In the genomic region with DNA sequence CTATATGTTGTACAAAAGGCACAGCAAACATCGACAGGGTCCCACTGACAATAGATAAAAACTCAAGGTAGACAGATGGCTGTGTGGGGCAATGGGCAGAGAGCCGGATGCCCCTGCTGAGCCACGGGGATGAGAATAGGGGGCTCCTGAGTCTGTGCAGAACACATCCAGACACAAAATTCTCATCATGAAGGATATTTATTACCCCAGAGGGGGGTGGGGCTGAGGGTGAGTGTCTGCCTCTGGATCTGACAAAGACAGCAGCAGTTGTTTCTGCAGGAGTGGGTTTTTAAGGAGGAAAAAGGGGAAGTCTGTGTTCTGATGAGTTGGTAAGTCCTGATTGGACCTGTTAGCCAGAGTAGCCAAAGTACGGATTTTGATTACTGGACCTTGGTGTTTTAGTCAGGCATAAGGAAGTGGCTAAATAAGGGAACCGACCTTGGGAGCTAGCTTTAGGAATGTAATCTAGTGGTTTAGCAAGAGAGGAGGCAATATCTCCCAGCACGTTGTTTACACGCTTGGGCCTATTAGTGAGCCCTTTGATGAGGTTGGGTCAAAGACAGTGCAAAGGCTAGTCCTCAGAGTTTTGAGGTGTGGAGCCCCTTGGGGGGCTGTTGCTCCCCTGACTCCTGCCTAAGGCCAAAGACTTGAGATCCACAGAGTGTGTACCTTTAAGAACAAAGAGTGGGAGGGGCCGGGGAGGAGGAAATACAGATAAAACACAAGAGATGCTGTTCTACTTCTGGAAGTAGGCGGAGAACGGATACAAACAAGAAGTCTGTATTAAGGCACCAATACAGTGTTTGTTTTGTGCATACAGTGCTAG, we compare ENCODE assay signal across 9 mouse cellular contexts. TPM values are rescaled to one million over a fixed set of nuclear protein-coding genes. Genes with fewer than 3 reads are reported as not detected.
DNase-seq lines count a peak whose midpoint lies in the region; ATAC-seq and TF ChIP-seq lines count a peak whose summit lies in the region.
"Had no signal": no experiment of that assay in that cellular context is flagged by ENCODE, and none has a peak within 500 bp of the region (broad histone marks: within the 10 kb centered on the region; RNA-seq: fewer than 3 reads in every experiment).

No protein-coding gene starts in this region.

- no peak overlapping the region for H3K4me3 ChIP-seq in heart, adult 2 months
- H3K4me3 ChIP-seq in kidney, embryonic 14.5 days (ENCODE audit: low read length) = no peak overlapping the region
- H3K4me3 ChIP-seq in macrophage (ENCODE audit: inconsistent target) = no peak overlapping the region
- H3K4me3 ChIP-seq in embryonic facial prominence, embryonic 10.5 days = no peak overlapping the region
- H3K4me3 ChIP-seq: embryonic facial prominence, embryonic 13.5 days had no signal

- H3K4me1 ChIP-seq in heart, adult 2 months (ENCODE audit: control insufficient read depth, insufficient read depth, low read length) = peaks cover 20% of the 10 kb centered on the region
- peaks cover 18% of the 10 kb centered on the region for H3K4me1 ChIP-seq in kidney, embryonic 14.5 days (ENCODE audit: control insufficient read depth, insufficient read depth, low read length)
- H3K4me1 ChIP-seq in embryonic facial prominence, embryonic 10.5 days = peaks cover 23% of the 10 kb centered on the region

- no peak for ATAC-seq in kidney, embryonic 14.5 days (ENCODE audit: low FRiP score, low TSS enrichment)
- no peak for ATAC-seq in erythroid progenitor cell, adult 5-6 weeks (replicated peaks; ENCODE audit: low FRiP score, poor library complexity, severe bottlenecking)

- TF ChIP-seq CTCF in heart, adult 2 months (IDR thresholded peaks at IDR 0.05) = no peak

- no peaks in the 10 kb centered on the region for H3K9me3 ChIP-seq in kidney, embryonic 14.5 days (ENCODE audit: control insufficient read depth, low read length)
- no peaks in the 10 kb centered on the region for H3K9me3 ChIP-seq in embryonic facial prominence, embryonic 10.5 days
- H3K9me3 ChIP-seq: embryonic facial prominence, embryonic 13.5 days had no signal

- 32% methylated on average over 10 of the region's 10 CpGs for WGBS in heart, adult 2 months
- WGBS in kidney, embryonic 14.5 days = 46% methylated on average over 10 of the region's 10 CpGs
- WGBS in macrophage (ENCODE audit: missing documents) = 48% methylated on average over 10 of the region's 10 CpGs
- 69% methylated on average over 10 of the region's 10 CpGs for WGBS in embryonic facial prominence, embryonic 10.5 days

- peak overlapping the region; percentile 46; the same call in 1 of the 2 replicates for H3K9ac ChIP-seq in heart, adult 2 months (ENCODE audit: low read depth, low read length)
- H3K9ac ChIP-seq in kidney, embryonic 14.5 days (ENCODE audit: low read depth, low read length) = no peak overlapping the region
- H3K9ac ChIP-seq: embryonic facial prominence, embryonic 13.5 days had no signal

- H3K4me2 ChIP-seq in kidney, embryonic 14.5 days (replicated peaks; ENCODE audit: low read depth, low read length) = 0 out of 2 replicates have a peak overlapping the region, but pooled peaks have one; percentile 12
- H3K4me2 ChIP-seq: embryonic facial prominence, embryonic 13.5 days had no signal

- no peaks in the 10 kb centered on the region for H3K79me2 ChIP-seq in heart, adult 2 months (replicated peaks; ENCODE audit: control insufficient read depth, insufficient read depth, low read length)
- H3K79me2 ChIP-seq in macrophage (ENCODE audit: inconsistent target) = no peaks in the 10 kb centered on the region

- H3K27me3 ChIP-seq in heart, adult 2 months (ENCODE audit: control insufficient read depth, insufficient read depth, low read length) = no peaks in the 10 kb centered on the region
- H3K27me3 ChIP-seq in kidney, embryonic 14.5 days (ENCODE audit: control insufficient read depth, insufficient read depth, low read length) = no peaks in the 10 kb centered on the region
- H3K27me3 ChIP-seq in embryonic facial prominence, embryonic 10.5 days (replicated peaks; ENCODE audit: low read depth, poor library complexity, severe bottlenecking) = no peaks in the 10 kb centered on the region
- H3K27me3 ChIP-seq: embryonic facial prominence, embryonic 13.5 days had no signal

- peaks cover 5% of the 10 kb centered on the region for H3K36me3 ChIP-seq in heart, adult 2 months (ENCODE audit: control insufficient read depth, insufficient read depth, low read length)
- no peaks in the 10 kb centered on the region for H3K36me3 ChIP-seq in kidney, embryonic 14.5 days (ENCODE audit: control insufficient read depth, insufficient read depth, low read length)
- H3K36me3 ChIP-seq in macrophage (ENCODE audit: inconsistent target) = no peaks in the 10 kb centered on the region
- no peaks in the 10 kb centered on the region for H3K36me3 ChIP-seq in embryonic facial prominence, embryonic 10.5 days (replicated peaks)
- H3K36me3 ChIP-seq: embryonic facial prominence, embryonic 13.5 days had no signal

- H3K27ac ChIP-seq in heart, adult 2 months = peak overlapping the region; percentile 51
- peak overlapping the region; percentile 47; the same call in 1 of the 2 replicates for H3K27ac ChIP-seq in kidney, embryonic 14.5 days (ENCODE audit: low read depth, low read length)
- peak overlapping the region; percentile 13; the same call in 1 of the 2 replicates for H3K27ac ChIP-seq in macrophage
- H3K27ac ChIP-seq in embryonic facial prominence, embryonic 10.5 days (replicated peaks) = no peak overlapping the region
- H3K27ac ChIP-seq: embryonic facial prominence, embryonic 13.5 days had no signal

- intact Hi-C loops in heart, adult 2 months (cut with DNase I) = loop anchor here (5.0 kb wide), 1 partner anchor 212 kb away; a partner anchor contains a TSS

- DNase-seq in gastrocnemius, adult 18-20 months (ENCODE audit: low spot score) = peak; percentile 21
- no peak for DNase-seq in gastrocnemius, adult 8-10 months (ENCODE audit: low spot score in 2 of 2)
- DNase-seq in heart, adult 2 months = peak; percentile 59 to 64
- no peak for DNase-seq in cerebellum, postnatal 25 days
- no peak for DNase-seq in embryonic facial prominence, embryonic 10.5 days (ENCODE audit: low spot score)

- TF ChIP-seq EP300 in heart, adult 2 months (IDR thresholded peaks at IDR 0.05; ENCODE audit: insufficient read depth, low read depth, low read length) = no peak

- peak; percentile 56; the same call in 1 of the 2 replicates for TF ChIP-seq POLR2A in heart, adult 2 months (IDR thresholded peaks at IDR 0.05; ENCODE audit: insufficient read depth, low read depth, low read length)

RNA-seq across cellular contexts. Expression of a gene that starts 12.4 kb away (rescaled TPM):
- total RNA-seq in gastrocnemius, adult 18-20 months (2021) = not detected
- not detected for total RNA-seq in gastrocnemius, adult 8-10 months (2022)
- total RNA-seq in heart, adult 2 months (2021) = under 1 TPM; 0.47 to 0.57 TPM
- 0.16 and 0.20 TPM in 2 replicates for polyA plus RNA-seq in heart, adult 2 months (2012; rRNA removed)
- 0.74 and 0.89 TPM in 2 replicates for polyA plus RNA-seq in kidney, embryonic 14.5 days (2014; fragmentation: Nextera tagmentation; extraction: Ambion mirVana)
- not detected for total RNA-seq in macrophage (2018; cell fraction: chromatin; rRNA removed)
- total RNA-seq in macrophage (2018; cell fraction: cytosol; rRNA removed) = under 1 TPM in 2 of 26 experiments, not detected in 24; 0.11 to 0.15 TPM
- total RNA-seq in macrophage (2018; cell fraction: nucleus; rRNA removed) = under 1 TPM in 2 of 26 experiments, not detected in 24; 0.36 to 0.58 TPM
- polyA plus RNA-seq in macrophage (2018) = not detected in 3 replicates
- total RNA-seq in erythroid progenitor cell, adult 5-6 weeks (2015; ENCODE audit: low replicate concordance) = not detected in 2 replicates
- not detected in 2 replicates for total RNA-seq in erythroid progenitor cell, adult 5-6 weeks (2017; ENCODE audit: low replicate concordance)
- not detected in 2 replicates for polyA plus RNA-seq in embryonic facial prominence, embryonic 10.5 days (2016; fragmentation: Nextera tagmentation; extraction: Ambion mirVana)
- polyA plus RNA-seq: embryonic facial prominence, embryonic 13.5 days had no signal

RNA-seq across cellular contexts. Expression of a gene that starts 35.1 kb away (rescaled TPM):
- total RNA-seq in gastrocnemius, adult 18-20 months (2021) = 10 to 100 TPM; 24.8 to 29.5 TPM
- total RNA-seq in gastrocnemius, adult 8-10 months (2022) = 10 to 100 TPM; 22.9 to 25.4 (median 24.0) TPM
- 10 to 100 TPM; 27.6 to 32.7 TPM for total RNA-seq in heart, adult 2 months (2021)
- polyA plus RNA-seq in heart, adult 2 months (2012; rRNA removed) = 12.9 and 18.4 TPM in 2 replicates
- polyA plus RNA-seq in kidney, embryonic 14.5 days (2014; fragmentation: Nextera tagmentation; extraction: Ambion mirVana) = 136 and 160 TPM in 2 replicates
- 10 to 100 TPM; 18.1 to 74.2 (median 47.6) TPM for total RNA-seq in macrophage (2018; cell fraction: chromatin; rRNA removed)
- 10 to 100 TPM; 20.3 to 39.2 (median 28.7) TPM for total RNA-seq in macrophage (2018; cell fraction: cytosol; rRNA removed)
- total RNA-seq in macrophage (2018; cell fraction: nucleus; rRNA removed) = 10 to 100 TPM; 16.7 to 54.4 (median 30.1) TPM
- 29.1 to 95.7 TPM (median 47.4 TPM) in 3 replicates for polyA plus RNA-seq in macrophage (2018)
- 11.2 and 16.8 TPM in 2 replicates for total RNA-seq in erythroid progenitor cell, adult 5-6 weeks (2015; ENCODE audit: low replicate concordance)
- total RNA-seq in erythroid progenitor cell, adult 5-6 weeks (2017; ENCODE audit: low replicate concordance) = 30.4 and 38.4 TPM in 2 replicates
- 203 and 207 TPM in 2 replicates for polyA plus RNA-seq in embryonic facial prominence, embryonic 10.5 days (2016; fragmentation: Nextera tagmentation; extraction: Ambion mirVana)

RNA-seq across cellular contexts. Expression of a gene that starts 42.7 kb away (rescaled TPM):
- 10 to 100 TPM; 26.2 to 29.0 TPM for total RNA-seq in gastrocnemius, adult 18-20 months (2021)
- total RNA-seq in gastrocnemius, adult 8-10 months (2022) = 10 to 100 TPM; 26.9 to 31.3 (median 28.8) TPM
- 10 to 100 TPM; 34.8 to 39.7 TPM for total RNA-seq in heart, adult 2 months (2021)
- polyA plus RNA-seq in heart, adult 2 months (2012; rRNA removed) = 16.8 and 34.5 TPM in 2 replicates
- polyA plus RNA-seq in kidney, embryonic 14.5 days (2014; fragmentation: Nextera tagmentation; extraction: Ambion mirVana) = 22.1 and 35.0 TPM in 2 replicates
- total RNA-seq in macrophage (2018; cell fraction: chromatin; rRNA removed) = 100 to 1,000 TPM in 10 of 26 experiments, 10 to 100 TPM in 16; 18.4 to 422 (median 76.5) TPM
- 100 to 1,000 TPM in 10 of 26 experiments, 10 to 100 TPM in 16; 44.0 to 154 (median 77.5) TPM for total RNA-seq in macrophage (2018; cell fraction: cytosol; rRNA removed)
- 100 to 1,000 TPM in 19 of 26 experiments, 10 to 100 TPM in 7; 55.8 to 453 (median 182) TPM for total RNA-seq in macrophage (2018; cell fraction: nucleus; rRNA removed)
- polyA plus RNA-seq in macrophage (2018) = 25.6 to 94.3 TPM (median 28.7 TPM) in 3 replicates
- 11.7 and 12.6 TPM in 2 replicates for total RNA-seq in erythroid progenitor cell, adult 5-6 weeks (2015; ENCODE audit: low replicate concordance)
- 6.1 and 9.6 TPM in 2 replicates for total RNA-seq in erythroid progenitor cell, adult 5-6 weeks (2017; ENCODE audit: low replicate concordance)
- polyA plus RNA-seq in embryonic facial prominence, embryonic 10.5 days (2016; fragmentation: Nextera tagmentation; extraction: Ambion mirVana) = 7.9 and 8.5 TPM in 2 replicates

Comparison
In these comparisons a context has a peak if more than half of its experiments do, and no peak if none do; other contexts are left out.
1. DNase-seq: peak in gastrocnemius, adult 18-20 months (single experiment) and heart, adult 2 months (2 of 2); none in gastrocnemius, adult 8-10 months (0 of 2), cerebellum, postnatal 25 days (0 of 2) and embryonic facial prominence, embryonic 10.5 days (single experiment).